Mouse (Mus musculus): ENCODE measurements around the gene Wwox.

DNA sequence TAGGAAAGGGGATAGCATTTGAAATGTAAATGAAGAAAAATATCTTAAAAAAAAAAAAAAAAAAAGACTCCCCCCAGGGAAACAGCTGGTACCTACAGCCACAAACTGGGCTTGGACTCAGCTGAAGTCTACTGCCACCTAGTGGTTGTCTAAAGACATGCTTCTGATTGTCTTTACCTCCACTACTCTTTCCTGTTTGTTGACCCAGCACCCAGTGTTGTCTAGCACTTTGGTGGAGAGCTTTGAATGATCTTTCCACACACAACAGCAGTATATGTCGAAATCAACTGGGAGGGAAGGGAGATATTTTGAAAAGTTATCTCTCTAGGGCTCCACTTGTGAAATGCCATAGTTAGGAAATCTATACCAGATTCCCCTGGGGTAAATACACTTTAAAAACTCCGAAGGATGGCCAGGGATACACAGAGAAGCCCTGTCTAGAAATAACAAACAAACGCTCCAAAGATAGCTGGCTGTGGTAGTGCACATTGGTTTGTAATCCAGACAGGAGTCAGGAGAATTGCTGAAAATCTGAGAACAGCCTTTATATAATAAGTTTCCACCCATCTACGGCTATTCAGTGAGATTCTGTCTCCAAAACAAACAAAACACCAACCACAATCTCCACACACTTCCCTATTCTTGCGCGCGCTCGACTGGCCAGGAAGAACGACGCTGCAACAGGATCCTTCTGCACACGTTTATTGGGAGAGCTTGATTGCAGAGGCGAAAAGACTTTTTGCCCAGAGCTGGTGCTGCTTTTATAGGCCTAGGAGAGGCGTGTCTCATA is 48.8 kb upstream of the Wwox start:
- no peak for TF ChIP-seq CHD2 (IDR thresholded peaks at IDR 0.05; ENCODE audit: low read length)
- no peak for TF ChIP-seq EP300 (IDR thresholded peaks at IDR 0.05; ENCODE audit: low read length)
- no peak for TF ChIP-seq JUND (conservative IDR thresholded peaks at IDR 0.05; ENCODE audit: low read depth, low read length)
